Mouse (Mus musculus) neural tube, embryonic 13.5 days (tissue): ENCODE measurements around the gene Rxra. TPM values are rescaled to one million over a fixed set of nuclear protein-coding genes. Genes with fewer than 3 reads are reported as not detected.

Source experiments
- ATAC-seq: fragments of 200-750 bp; cut with Nextera tagmentation; 2 replicates; pipeline ENCODE4 v1.8.0; 2017; ENCODE audit warnings: low read depth, mild to moderate bottlenecking, moderate TSS enrichment, moderate library complexity
- H3K27ac ChIP-seq: fragments of 300-500 bp; sonication (generic); replicated peaks from 2 replicates; pipeline ENCODE4 v1.5.1; 2015; ENCODE audit warnings: moderate library complexity, mild to moderate bottlenecking, inconsistent platforms
- H3K27me3 ChIP-seq: fragments of 300-500 bp; sonication (generic); 2 replicates; pipeline ENCODE4 v1.6.1; 2015; ENCODE audit warnings: mild to moderate bottlenecking, inconsistent platforms
- H3K36me3 ChIP-seq: fragments of 300-500 bp; sonication (generic); 2 replicates; pipeline ENCODE4 v1.6.1; 2015; ENCODE audit warnings: mild to moderate bottlenecking, inconsistent platforms
- H3K4me1 ChIP-seq: fragments of 300-500 bp; sonication (generic); replicated peaks from 2 replicates; pipeline ENCODE4 v1.6.1; 2015; ENCODE audit warnings: inconsistent platforms
- H3K4me2 ChIP-seq: fragments of 300-500 bp; sonication (generic); 2 replicates; pipeline ENCODE4 v1.6.1; 2015; ENCODE audit warnings: inconsistent platforms, mild to moderate bottlenecking, moderate library complexity
- H3K4me3 ChIP-seq: fragments of 300-500 bp; sonication (generic); 2 replicates; pipeline ENCODE4 v1.5.1; 2015; ENCODE audit warnings: mild to moderate bottlenecking, inconsistent platforms
- H3K9ac ChIP-seq: fragments of 300-500 bp; sonication (generic); 2 replicates; pipeline ENCODE4 v1.6.1; 2015; ENCODE audit warnings: moderate library complexity, mild to moderate bottlenecking, inconsistent platforms
- H3K9me3 ChIP-seq: fragments of 300-500 bp; sonication (generic); 2 replicates; pipeline ENCODE4 v1.6.1; 2016; ENCODE audit warnings: inconsistent platforms
- WGBS: fragments of 180-500 bp; shearing (Covaris S2); methylation state at CpG from one replicate; pipeline ENCODE4 v1.1.7; 2015; 5-methylcytosine and 5-hydroxymethylcytosine counted together
- polyA plus RNA-seq: library from polyadenylated mRNA; unstranded; fragments of >200 nt; fragmentation: Nextera tagmentation; extraction: Ambion mirVana; gene quantifications from 2 replicates; pipeline ENCODE4 v1.2.1, GENCODE M21; 2015

Gene Rxra
- polyA plus RNA-seq, 1 experiment from 2014 or later, result 3.2 TPM

- Histone ChIP-seq H3K9me3 (no peaks in the 10 kb centered on the region), H3K27ac (peak overlapping the region; percentile 38; the same call in 1 of the 2 replicates), H3K4me2 (no peak overlapping the region), H3K9ac (no peak overlapping the region), H3K4me3 (no peak overlapping the region), H3K27me3 (no peaks in the 10 kb centered on the region), H3K36me3 (no peaks in the 10 kb centered on the region), H3K4me1 (0 out of 2 replicates have a peak, but pooled peaks cover 4% of the 10 kb centered on the region)
- 66% methylated on average over 24 of the region's 24 CpGs for WGBS
- ATAC-seq, result no peak
These were observed 97.9 kb downstream of the Rxra start for GRCm38 (mm10) chr2:27773980-27774730.

- H3K9ac ChIP-seq, result no peak overlapping the region
- WGBS, result 87% methylated on average over 10 of the region's 10 CpGs
- H3K9me3 ChIP-seq, result no peaks in the 10 kb centered on the region
- H3K27me3 ChIP-seq, result no peaks in the 10 kb centered on the region
- H3K4me1 ChIP-seq, result 0 out of 2 replicates have a peak, but pooled peaks cover 4% of the 10 kb centered on the region
- ATAC-seq, result no peak
- H3K36me3 ChIP-seq, result no peaks in the 10 kb centered on the region
- no peak overlapping the region for H3K4me2 ChIP-seq
- 0 out of 2 replicates have a peak overlapping the region, but pooled peaks have one; percentile 38 for H3K27ac ChIP-seq
- no peak overlapping the region for H3K4me3 ChIP-seq
These were observed 98.8 kb downstream of the Rxra start for GRCm38 (mm10) chr2:27775006-27775405.

DNA sequence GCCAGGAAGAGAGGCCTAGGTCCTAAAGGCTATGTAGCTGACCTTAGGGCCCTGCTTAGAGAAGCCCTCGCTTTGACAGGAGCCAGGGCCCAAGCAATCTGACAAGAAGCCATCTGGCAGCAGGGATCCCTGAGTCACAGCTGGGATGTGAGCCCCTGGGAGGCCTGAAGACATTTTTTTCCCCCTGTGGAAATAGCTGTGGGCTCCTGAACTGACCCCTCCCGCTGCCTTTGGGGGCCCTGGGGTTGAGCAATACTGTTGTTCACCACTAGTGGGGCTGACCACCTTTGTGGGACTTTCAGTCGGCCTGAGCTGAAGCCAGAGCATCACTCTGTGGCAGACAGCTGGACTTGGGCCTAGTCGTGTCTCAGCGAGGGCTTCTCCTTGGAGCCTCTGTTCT is 99.4 kb downstream of the Rxra start:
- no peak for ATAC-seq
- Histone ChIP-seq H3K36me3 (no peaks in the 10 kb centered on the region), H3K4me1 (0 out of 2 replicates have a peak, but pooled peaks cover under 1% of the 10 kb centered on the region), H3K4me2 (no peak overlapping the region), H3K4me3 (no peak overlapping the region), H3K27me3 (no peaks in the 10 kb centered on the region), H3K9me3 (no peaks in the 10 kb centered on the region), H3K27ac (no peak overlapping the region), H3K9ac (no peak overlapping the region)
- 60% methylated on average over 5 of the region's 5 CpGs for WGBS

DNA sequence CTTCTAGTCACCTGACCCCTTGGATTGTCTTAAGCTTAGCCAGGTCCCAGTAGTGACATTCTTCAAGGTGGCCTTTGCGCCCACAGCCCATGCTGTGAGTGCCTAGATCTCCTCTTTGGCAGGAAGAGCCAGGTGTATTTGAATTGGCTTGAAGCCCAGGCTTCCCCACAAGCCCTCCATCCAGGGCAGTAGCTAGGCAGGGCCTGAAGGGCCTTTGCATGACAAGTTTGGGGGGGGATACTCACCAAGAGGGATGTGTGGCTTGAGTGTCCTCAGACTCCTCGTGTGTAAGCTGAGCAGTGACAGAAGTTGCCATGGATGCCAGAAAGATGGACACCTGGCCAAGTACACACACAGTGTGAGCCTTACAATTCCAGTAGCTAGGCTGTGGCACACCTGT is 101.5 kb downstream of the Rxra start:
- Histone ChIP-seq H3K4me2 (no peak overlapping the region), H3K36me3 (no peaks in the 10 kb centered on the region), H3K27ac (no peak overlapping the region), H3K27me3 (no peaks in the 10 kb centered on the region), H3K4me1 (no peaks in the 10 kb centered on the region), H3K4me3 (no peak overlapping the region), H3K9ac (no peak overlapping the region), H3K9me3 (no peaks in the 10 kb centered on the region)
- ATAC-seq, result no peak
- WGBS, result 83% methylated on average over 2 of the region's 2 CpGs

DNA sequence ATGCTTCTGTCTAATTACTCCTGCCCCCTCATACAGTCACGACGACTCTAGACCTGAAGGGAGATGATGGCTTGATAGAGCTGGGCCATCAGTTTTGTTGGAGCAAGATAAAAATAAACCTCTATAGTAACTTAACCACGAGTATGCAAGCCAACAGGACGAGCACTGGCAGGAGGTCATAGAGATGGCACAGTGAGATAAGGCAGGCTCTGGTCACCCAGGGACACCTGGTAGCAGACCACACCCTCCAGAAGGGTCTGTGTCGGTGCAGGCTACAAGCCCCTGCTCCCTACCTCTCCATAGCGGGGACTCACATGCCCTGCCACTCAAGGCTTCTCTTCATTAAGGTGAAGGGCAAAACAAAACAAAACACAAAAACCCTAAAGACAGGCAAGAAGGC is 102.0 kb downstream of the Rxra start:
- WGBS, result 80% methylated on average over 6 of the region's 6 CpGs
- no peak overlapping the region for H3K4me2 ChIP-seq
- H3K27me3 ChIP-seq, result no peaks in the 10 kb centered on the region
- H3K4me3 ChIP-seq, result no peak overlapping the region
- no peaks in the 10 kb centered on the region for H3K4me1 ChIP-seq
- H3K9me3 ChIP-seq, result no peaks in the 10 kb centered on the region
- H3K9ac ChIP-seq, result no peak overlapping the region
- H3K27ac ChIP-seq, result no peak overlapping the region
- H3K36me3 ChIP-seq, result no peaks in the 10 kb centered on the region
- no peak for ATAC-seq

- no peaks in the 10 kb centered on the region for H3K9me3 ChIP-seq
- H3K4me3 ChIP-seq, result no peak overlapping the region
- H3K9ac ChIP-seq, result no peak overlapping the region
- no peaks in the 10 kb centered on the region for H3K36me3 ChIP-seq
- WGBS, result 87% methylated on average over 9 of the region's 9 CpGs
- H3K27me3 ChIP-seq, result no peaks in the 10 kb centered on the region
- ATAC-seq, result no peak
- no peaks in the 10 kb centered on the region for H3K4me1 ChIP-seq
- no peak overlapping the region for H3K4me2 ChIP-seq
- no peak overlapping the region for H3K27ac ChIP-seq
These were observed 103.1 kb downstream of the Rxra start for GRCm38 (mm10) chr2:27779291-27779866.

DNA sequence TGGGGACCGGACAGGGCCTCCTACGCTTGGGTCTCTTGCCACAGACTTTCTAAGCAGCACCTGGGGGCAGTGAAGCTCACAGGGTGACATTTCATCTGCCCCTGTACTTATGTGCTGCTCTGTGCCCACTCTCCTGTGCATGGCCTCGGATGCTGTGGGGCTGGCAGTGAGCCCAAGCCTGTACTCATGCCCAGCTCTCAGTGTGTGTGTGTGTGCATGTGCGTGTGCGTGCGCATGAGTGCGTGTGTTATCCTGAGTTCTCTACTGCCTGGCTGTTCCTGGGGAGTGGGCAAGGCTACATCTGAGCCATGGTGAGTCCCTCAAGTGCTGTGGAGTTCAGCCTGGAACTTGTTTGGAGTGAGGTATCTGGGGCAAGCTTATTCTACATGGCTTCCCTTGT is 103.9 kb downstream of the Rxra start:
- Histone ChIP-seq H3K4me2 (no peak overlapping the region), H3K27me3 (no peaks in the 10 kb centered on the region), H3K9me3 (no peaks in the 10 kb centered on the region), H3K9ac (no peak overlapping the region), H3K36me3 (no peaks in the 10 kb centered on the region), H3K27ac (no peak overlapping the region), H3K4me1 (no peaks in the 10 kb centered on the region), H3K4me3 (no peak overlapping the region)
- 95% methylated on average over 7 of the region's 7 CpGs for WGBS
- ATAC-seq, result no peak

- no peaks in the 10 kb centered on the region for H3K9me3 ChIP-seq
- H3K27ac ChIP-seq, result no peak overlapping the region
- no peak overlapping the region for H3K9ac ChIP-seq
- no peak overlapping the region for H3K4me2 ChIP-seq
- H3K4me3 ChIP-seq, result no peak overlapping the region
- H3K27me3 ChIP-seq, result no peaks in the 10 kb centered on the region
- H3K36me3 ChIP-seq, result no peaks in the 10 kb centered on the region
- 91% methylated on average over 8 of the region's 8 CpGs for WGBS
- no peak for ATAC-seq
- no peaks in the 10 kb centered on the region for H3K4me1 ChIP-seq
These were observed 109.1 kb downstream of the Rxra start for GRCm38 (mm10) chr2:27785363-27785762.

- 86% methylated on average over 6 of the region's 6 CpGs for WGBS
These were observed 109.8 kb downstream of the Rxra start for GRCm38 (mm10) chr2:27785973-27786417.

DNA sequence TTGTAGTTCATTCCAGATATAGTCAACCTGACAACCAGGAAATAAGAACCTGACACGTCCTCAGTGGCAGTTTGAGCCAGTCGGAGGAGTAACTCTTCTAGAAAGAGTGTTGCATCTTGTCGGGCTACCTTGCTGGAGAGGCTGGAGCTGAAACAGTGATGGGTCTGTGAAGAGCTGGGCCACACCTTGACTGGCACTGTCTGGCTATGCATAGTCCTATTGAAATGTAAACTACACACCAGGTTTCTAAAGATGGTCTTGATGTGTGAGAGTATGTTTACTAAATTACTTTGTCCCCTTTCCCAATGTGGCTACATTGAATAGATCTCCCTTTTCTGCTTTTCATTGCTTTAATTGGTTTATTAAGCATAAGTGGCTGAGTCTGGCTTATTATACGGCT is 115.3 kb downstream of the Rxra start:
- H3K4me1 ChIP-seq, result no peaks in the 10 kb centered on the region
- WGBS, result 84% methylated on average over 4 of the region's 4 CpGs
- H3K4me3 ChIP-seq, result no peak overlapping the region
- H3K36me3 ChIP-seq, result no peaks in the 10 kb centered on the region
- no peaks in the 10 kb centered on the region for H3K9me3 ChIP-seq
- H3K4me2 ChIP-seq, result no peak overlapping the region
- no peaks in the 10 kb centered on the region for H3K27me3 ChIP-seq
- no peak overlapping the region for H3K9ac ChIP-seq
- no peak overlapping the region for H3K27ac ChIP-seq
- ATAC-seq, result no peak

More at GRCm38 (mm10) chr2:27785973-27786417, 109.8 kb downstream of the Rxra start:
- Histone ChIP-seq H3K4me1 (no peaks in the 10 kb centered on the region), H3K36me3 (no peaks in the 10 kb centered on the region), H3K27me3 (no peaks in the 10 kb centered on the region), H3K9ac (no peak overlapping the region), H3K4me2 (no peak overlapping the region), H3K4me3 (no peak overlapping the region), H3K27ac (no peak overlapping the region), H3K9me3 (no peaks in the 10 kb centered on the region)
- ATAC-seq, result no peak

GRCm38 (mm10) chr2:27799018-27799417 is 122.8 kb downstream of the Rxra start:
- no peak overlapping the region for H3K4me3 ChIP-seq
- no peak overlapping the region for H3K27ac ChIP-seq
- no peak for ATAC-seq
- H3K9ac ChIP-seq, result no peak overlapping the region
- H3K36me3 ChIP-seq, result no peaks in the 10 kb centered on the region
- 79% methylated on average over 4 of the region's 4 CpGs for WGBS
- no peak overlapping the region for H3K4me2 ChIP-seq
- H3K4me1 ChIP-seq, result peaks cover 9% of the 10 kb centered on the region; the same call in 1 of the 2 replicates
- H3K9me3 ChIP-seq, result no peaks in the 10 kb centered on the region
- H3K27me3 ChIP-seq, result no peaks in the 10 kb centered on the region

- no peaks in the 10 kb centered on the region for H3K36me3 ChIP-seq
- H3K9ac ChIP-seq, result no peak overlapping the region
- H3K27me3 ChIP-seq, result no peaks in the 10 kb centered on the region
- H3K4me1 ChIP-seq, result peaks cover 9% of the 10 kb centered on the region; the same call in 1 of the 2 replicates
- no peak for ATAC-seq
- no peak overlapping the region for H3K4me3 ChIP-seq
- 76% methylated on average over 2 of the region's 2 CpGs for WGBS
- H3K27ac ChIP-seq, result no peak overlapping the region
- H3K9me3 ChIP-seq, result no peaks in the 10 kb centered on the region
- H3K4me2 ChIP-seq, result no peak overlapping the region
These were observed 124.8 kb downstream of the Rxra start for GRCm38 (mm10) chr2:27801041-27801440.
